Mouse (Mus musculus): ENCODE measurements around the gene Zfp36.

Gene Zfp36

GRCm38 (mm10) chr7:28383606-28384005 lies 3.6 kb upstream of the Zfp36 start:
- no peak for DNase-seq

GRCm38 (mm10) chr7:28382981-28383396 lies 2.9 kb upstream of the Zfp36 start:
- DNase-seq = peak; percentile 85

GRCm38 (mm10) chr7:28382347-28382951 lies 2.4 kb upstream of the Zfp36 start:
- peak; percentile 48 for DNase-seq

- DNase-seq = peak; percentile 84
These were observed 1.9 kb upstream of the Zfp36 start for GRCm38 (mm10) chr7:28381938-28382337.

GRCm38 (mm10) chr7:28381017-28381790 lies 1.2 kb upstream of the Zfp36 start:
- DNase-seq = peak; percentile 84

- peak; percentile 96 for DNase-seq
These were observed 1.0 kb downstream of the Zfp36 start for GRCm38 (mm10) chr7:28378769-28379651.

- DNase-seq = peak; percentile 58
These were observed 1.9 kb downstream of the Zfp36 start for GRCm38 (mm10) chr7:28378066-28378690.

GRCm38 (mm10) chr7:28377190-28378065 lies 2.6 kb downstream of the Zfp36 start:
- no peak for DNase-seq

GRCm38 (mm10) chr7:28376011-28376771 lies 3.9 kb downstream of the Zfp36 start:
- DNase-seq = peak; percentile 83

GRCm38 (mm10) chr7:28375176-28375921 lies 4.7 kb downstream of the Zfp36 start:
- DNase-seq = peak; percentile 93

- DNase-seq = no peak
These were observed 5.4 kb downstream of the Zfp36 start for GRCm38 (mm10) chr7:28374647-28375046.

GRCm38 (mm10) chr7:28373891-28374495 lies 6.1 kb downstream of the Zfp36 start:
- DNase-seq = no peak

GRCm38 (mm10) chr7:28373131-28373581 lies 6.9 kb downstream of the Zfp36 start:
- DNase-seq = peak; percentile 81

- DNase-seq = peak; percentile 94
These were observed 7.6 kb downstream of the Zfp36 start, which contains the start of gene Plekhg2 for GRCm38 (mm10) chr7:28372251-28373108. TSS of gene Plekhg2 (minus strand) at chr7:28372599.

GRCm38 (mm10) chr7:28371514-28371989 lies 8.5 kb downstream of the Zfp36 start:
- peak; percentile 59 for DNase-seq

GRCm38 (mm10) chr7:28370977-28371513 lies 9.0 kb downstream of the Zfp36 start:
- no peak for DNase-seq

- no peak for DNase-seq
These were observed 10.0 kb downstream of the Zfp36 start for GRCm38 (mm10) chr7:28370051-28370450.

- DNase-seq = no peak
These were observed 11.7 kb downstream of the Zfp36 start for GRCm38 (mm10) chr7:28368276-28368920.

All from liver (tissue).